Mouse (Mus musculus) liver (tissue): ENCODE data around the gene Plk3.
A peak's percentile ranks its signal among the peaks of the same experiment; 100 is the strongest.

Experiments used
- DNase-seq: peaks from one replicate; pipeline ENCODE4 v3.0.0-alpha.2; 2020; ENCODE audit warnings: mixed read lengths

The Plk3 gene

GRCm38 (mm10) chr4:117138295-117139216 lies 4.8 kb upstream of the Plk3 start:
- no peak for DNase-seq

GRCm38 (mm10) chr4:117136034-117136433 lies 2.3 kb upstream of the Plk3 start:
- peak; percentile 74 for DNase-seq

DNA sequence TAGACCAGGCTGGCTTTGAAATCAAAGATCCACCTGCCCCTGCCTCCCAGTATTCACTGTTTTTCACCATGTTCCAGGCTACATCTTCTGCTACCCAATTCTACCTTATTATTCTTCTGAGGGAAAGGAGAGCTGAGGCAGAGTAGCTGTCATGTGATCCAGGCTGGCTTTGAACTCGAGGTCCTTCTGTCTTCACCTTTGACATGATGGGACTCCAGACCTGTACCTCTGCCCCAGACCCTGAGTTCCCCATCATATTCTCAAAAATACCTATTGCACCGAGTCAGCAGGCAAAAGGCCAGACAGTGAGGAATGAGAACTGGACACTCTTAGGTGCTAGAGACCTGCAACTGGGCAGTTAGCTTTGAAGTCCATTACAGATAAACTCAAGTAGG lies 835 bp upstream of the Plk3 start:
- no peak for DNase-seq

DNA sequence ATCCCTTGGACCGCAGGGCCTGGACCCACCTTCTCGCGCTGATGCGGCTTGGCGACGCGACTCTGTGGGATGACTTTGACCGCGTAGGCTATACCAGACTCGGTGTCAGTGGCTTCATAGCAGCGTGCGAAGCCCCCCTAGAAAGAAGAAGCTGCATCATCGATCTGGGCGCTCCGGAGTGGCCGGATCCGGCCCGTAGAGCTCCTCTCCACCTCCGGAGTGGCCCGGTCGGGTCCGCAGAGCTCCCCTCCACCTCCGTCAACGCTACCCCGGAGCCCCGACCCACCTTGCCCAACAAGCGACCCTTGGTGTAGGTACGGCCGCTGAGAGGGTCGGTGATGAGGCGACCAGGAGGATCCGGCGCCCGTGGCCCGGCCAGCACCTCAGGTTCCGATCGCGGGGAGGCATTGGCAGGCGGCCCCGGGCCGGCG lies 382 bp downstream of the Plk3 start:
- no peak for DNase-seq

DNA sequence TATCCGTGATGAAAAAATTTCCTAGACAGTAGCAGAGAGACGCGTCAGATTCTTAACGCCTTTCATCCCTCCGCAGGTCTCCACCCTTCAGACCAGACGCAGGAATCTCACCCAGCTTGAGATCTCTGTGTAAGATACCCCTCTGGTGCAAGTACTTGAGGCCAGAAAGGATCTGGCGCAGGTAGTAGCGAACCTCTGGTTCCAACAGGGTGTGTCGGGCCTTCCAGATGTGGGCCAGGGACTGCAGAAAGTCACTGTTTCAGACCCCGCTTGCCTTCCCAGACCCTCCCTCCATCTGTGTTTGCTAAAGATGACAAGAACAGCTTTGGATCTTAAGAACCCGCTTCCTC lies 994 bp downstream of the Plk3 start:
- DNase-seq, result no peak

DNA sequence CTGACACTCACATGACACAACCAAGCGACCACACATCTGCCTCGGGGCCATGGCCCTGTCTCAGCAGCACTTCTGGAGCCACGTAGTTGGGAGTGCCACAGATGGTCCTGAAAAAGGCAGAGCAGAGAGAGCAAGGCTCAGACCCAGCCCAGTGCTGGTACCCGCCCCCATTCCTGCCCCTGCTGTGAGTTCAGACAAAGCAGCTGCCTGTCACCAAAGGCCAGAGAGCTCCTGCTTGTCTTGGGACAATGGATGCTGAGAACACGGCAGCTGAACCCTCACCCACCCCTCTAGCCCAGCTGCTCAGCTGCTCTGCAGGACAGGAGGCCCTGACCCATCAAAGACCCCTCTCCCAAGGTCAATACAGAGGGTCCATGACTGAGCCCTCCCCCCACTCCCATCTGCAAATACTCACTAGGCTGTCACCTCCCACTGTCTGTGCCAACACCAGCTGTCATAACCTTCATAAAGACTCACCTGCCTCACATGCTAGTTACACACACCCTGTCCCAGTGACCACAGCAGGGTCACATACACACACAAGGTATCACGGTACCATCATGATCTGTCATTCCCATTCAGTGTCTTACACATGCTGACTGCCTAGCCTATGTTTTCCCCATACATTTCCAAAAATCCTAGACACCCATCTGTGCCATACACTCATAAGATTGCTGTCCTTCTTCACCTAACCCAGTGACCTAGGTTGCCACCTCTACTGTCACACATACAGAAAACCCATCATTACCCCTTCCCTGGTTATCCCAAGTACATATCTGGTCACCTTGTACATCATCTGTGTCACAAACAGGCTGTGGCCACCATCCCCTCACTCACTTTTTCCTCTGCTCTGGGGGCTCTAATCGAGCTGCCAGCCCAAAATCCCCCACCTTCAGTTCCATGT lies 1.6 kb downstream of the Plk3 start:
- no peak for DNase-seq

DNA sequence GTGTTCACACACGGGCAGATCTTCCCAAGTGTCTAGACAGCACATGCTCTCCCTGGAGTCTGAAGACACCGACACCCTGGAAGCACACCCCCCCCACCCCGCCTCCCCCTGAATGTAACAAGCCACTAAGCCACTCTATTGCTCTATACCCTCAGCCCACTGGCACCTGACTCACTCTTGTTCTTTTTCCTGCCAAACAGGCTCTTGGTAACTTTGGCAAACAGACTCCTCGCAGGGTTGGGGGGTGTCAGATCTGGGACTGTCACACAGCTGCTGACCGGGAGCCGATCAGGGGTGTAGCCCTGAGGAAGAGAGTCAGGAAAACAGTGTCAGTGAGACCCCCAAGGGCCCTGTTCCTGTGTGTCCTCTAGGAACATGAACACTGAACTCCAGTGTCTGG lies 2.6 kb downstream of the Plk3 start:
- DNase-seq, result no peak

DNA sequence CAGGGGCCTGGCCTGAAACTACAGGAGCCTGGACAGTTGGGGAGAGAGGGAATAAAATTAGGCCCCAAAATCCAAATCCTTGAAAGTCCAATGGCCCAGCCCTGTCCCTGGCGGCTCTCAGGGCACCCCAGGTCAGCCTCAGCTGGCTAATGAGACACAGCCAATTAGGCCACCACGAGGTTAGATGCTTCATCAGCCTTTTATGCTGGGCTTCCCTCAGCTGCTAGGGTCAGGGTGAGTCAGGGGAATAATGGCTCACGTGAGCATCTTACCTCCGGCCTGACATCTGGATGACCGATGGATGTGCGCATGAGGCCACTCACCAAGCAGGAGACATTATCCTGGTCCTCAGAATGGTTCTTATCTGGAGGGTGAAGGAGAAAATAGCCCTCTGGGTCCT lies 3.0 kb downstream of the Plk3 start:
- no peak for DNase-seq

- no peak for DNase-seq
Measured at GRCm38 (mm10) chr4:117127991-117128686, 5.6 kb downstream of the Plk3 start.

DNA sequence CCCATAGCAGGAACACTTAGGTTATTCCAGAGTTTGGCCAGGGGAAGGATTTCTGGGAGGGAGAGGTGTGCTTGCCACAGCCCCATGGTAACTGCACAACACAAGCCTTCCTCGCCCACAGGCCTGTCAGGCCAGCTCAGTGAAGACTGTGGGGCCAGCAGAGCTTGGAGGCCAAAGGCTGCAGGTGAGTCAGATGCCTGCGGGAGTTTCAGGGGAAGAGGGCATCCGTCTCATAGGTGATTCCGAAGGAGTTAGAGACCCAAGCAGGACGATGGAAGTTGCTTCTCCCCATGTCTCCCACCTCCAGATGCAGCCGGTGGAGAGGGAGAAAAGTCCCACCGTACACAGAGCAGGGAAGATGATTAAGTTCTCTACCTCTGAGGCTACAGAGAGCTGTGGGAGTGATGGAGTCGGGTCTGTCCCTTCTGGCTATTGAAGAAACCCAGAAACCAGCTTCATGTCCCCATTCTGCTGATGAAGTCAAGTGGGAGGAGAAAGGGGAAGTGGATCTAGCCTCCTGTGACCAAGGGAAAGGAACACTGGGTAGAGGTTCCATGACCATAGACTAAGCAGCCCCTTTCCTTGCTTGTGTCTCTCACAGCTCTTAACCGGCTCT lies 7.0 kb downstream of the Plk3 start, which contains the start of gene Tctex1d4:
Gene Tctex1d4 (plus strand): TSS at position 120 of the 616 bp plus-strand sequence.
- no peak for DNase-seq

DNA sequence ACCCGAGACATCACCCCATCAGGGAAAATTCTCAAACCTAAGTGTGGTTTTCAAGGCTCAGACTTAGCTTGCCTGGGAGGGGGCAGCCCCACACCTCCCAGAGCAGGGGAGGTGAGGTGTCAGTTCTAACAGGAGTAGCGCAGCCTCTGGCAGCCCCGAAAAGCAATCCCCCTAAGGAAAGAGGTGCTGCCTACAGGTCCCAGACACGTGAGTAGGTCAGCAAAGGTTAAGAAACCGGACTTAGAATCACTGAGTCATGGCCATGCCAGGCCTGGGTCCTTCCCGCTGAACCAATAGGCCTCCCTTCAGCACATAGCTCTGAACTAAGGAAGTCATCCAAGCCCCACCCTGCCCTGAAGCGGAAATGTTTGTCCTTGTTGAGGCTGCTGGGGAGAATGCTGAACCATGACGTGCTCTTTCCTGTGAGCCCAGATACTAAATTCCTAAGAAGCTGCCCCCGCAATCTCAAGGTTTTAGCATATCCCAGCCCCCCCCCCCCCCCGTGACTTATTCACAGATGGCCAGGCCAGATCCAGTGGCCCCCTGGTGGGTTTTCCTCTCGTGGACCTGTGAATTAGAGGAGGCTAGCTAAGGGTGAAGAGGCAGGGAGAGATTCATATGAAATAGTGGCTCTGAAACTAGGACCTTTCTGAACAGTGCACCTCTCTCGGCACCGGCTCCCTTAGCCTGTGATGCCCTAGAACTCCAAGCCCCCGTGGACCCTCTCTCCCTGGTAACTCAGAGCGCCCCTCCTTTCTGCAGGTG lies 7.7 kb downstream of the Plk3 start:
- peak; percentile 53 for DNase-seq

GRCm38 (mm10) chr4:117125348-117125909 lies 8.3 kb downstream of the Plk3 start, which contains the start of gene Btbd19:
Btbd19 (minus strand) TSS chr4:117125725.
- peak; percentile 54 for DNase-seq

- DNase-seq, result peak; percentile 48
Measured at GRCm38 (mm10) chr4:117124518-117125347, 9.0 kb downstream of the Plk3 start.

DNA sequence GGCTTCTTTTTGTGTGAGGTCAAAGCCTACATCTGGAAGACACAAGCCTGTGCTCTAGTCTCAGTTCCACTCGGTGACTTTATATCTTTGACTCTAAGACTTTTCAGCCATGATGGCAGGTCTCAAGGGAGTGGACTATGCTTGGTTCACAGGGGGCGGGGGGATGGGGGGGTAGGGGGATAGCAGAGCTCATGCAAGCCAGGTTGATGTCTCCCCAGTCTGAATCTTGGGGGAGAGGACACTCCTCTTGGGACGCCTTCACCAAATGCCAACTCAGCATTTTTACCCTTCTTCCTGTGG lies 9.6 kb downstream of the Plk3 start:
- no peak for DNase-seq

DNA sequence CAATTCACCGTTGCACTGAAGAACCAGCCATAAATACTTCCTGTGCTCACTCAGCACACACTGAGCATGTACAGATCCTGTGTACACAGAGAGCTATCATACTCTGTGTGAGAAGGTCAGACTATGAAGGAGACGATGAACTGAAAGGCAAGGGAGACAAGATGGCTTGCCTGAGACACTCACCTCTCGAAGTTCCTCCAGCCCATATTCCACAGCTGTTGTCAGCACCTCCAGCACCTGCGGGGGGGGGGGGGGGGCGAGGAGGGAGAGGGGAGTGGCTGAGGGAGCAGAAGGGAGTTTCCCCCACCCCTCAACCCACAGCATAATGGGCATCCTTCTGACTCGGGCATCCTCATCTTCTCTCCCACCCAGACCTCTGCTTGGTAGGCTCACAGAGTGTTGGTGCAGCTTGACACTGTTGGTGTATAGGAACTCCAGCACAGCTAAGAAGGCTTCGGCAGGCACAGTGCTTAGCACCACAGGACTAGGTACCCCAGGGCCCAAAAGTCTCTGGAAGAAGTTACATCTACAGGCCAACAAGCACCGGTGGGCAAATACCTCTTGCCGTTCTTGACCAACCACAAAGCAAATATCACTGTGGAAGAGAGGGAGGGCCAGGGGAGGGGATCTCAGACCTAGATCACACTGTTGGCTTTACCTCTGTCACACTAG lies 10.1 kb downstream of the Plk3 start:
- no peak for DNase-seq

DNA sequence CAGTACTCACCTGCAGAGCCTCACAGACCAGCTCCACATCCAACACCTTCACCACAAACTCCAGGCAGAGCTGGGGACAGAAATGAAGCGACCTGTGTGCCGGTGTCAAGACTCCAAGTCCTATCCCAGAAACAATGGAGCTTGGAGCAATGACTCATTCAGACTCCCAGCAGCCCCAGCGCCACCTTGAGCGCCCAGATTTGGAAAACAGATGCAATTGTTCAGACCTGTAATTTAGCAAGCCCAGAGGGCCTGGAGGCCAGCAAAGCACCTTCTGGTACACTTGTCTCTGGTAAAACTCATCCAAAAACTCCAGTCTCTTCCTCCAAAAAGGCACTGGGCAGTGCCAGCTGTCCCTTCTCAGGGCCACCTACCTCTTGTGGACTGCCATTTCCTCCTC lies 11.6 kb downstream of the Plk3 start:
- no peak for DNase-seq

GRCm38 (mm10) chr4:117120445-117121414 lies 13.0 kb downstream of the Plk3 start:
- DNase-seq, result peak; percentile 92

DNA sequence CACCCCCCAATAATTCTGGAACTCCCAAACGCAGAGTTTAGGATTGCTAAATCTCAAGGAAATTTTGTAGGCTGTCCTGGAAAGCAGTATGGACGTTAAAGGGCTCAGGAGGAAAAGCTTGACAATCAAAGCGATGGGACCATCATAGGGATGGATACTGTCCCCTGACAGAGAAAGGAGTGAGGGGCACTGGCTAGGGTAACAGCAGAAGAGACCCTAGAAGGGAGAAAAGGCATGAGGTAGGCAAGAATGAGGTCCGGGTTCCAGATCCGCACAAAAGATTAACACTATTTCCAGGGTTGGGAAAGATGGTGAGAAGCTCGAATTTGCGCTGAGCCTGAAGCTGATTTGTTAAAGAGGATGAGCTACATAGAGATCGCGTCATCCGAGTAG lies 13.7 kb downstream of the Plk3 start:
- no peak for DNase-seq

DNA sequence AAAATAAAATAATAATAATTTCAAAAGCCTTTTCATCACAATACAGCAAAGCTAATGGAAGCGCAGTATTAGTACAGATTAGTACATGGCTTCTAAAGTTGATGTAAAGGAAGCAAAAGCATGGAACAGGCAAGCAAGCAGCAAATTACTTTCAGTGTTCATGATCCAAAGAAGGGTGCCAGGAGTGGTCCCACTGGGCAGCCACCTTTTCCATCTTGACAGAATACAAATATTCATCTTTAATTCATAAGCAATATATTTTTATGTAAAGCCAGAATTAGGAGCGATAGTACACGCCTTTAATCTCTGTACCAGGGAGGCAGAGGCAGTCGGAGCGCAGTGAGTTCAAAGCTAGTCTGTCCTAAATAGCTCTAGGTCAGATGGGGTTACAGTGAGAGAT lies 14.1 kb downstream of the Plk3 start:
- no peak for DNase-seq
